Mouse (Mus musculus): ENCODE data around the gene Zbtb4. TPM values are rescaled to one million over a fixed set of nuclear protein-coding genes. Genes with fewer than 3 reads are reported as not detected.

Zbtb4 gene
- total RNA-seq, 2 experiments from 2014 or later: 122 to 127 TPM

GRCm38 (mm10) chr11:69818365-69818764, 52.7 kb downstream of the Zbtb4 start, which contains the start of gene Spem2:
TSS of gene Spem2 (minus strand) at chr11:69818465.
- intact Hi-C loops (cut with DNase I): no loop called here
- DNase-seq (ENCODE audit: low spot score in 2 of 2): no peak

DNA sequence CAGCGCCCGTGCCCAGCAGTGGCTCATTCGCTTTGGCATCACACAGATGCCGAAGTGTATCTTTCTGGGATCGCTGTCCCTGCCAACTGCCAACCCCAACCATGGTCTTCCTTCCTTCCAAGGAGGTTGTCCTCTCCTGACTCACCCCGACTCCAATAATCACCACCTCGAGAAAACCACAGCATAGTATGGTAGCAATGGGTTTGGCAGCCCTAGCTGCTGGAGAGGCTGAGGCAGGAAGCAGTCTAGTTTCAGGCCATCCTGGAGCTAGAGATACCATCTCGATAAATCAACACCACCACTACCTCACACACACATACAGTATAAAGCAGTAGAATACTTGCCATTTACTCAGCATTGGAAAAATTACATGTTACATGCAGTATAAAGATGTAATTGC, 53.2 kb downstream of the Zbtb4 start:
- no peak for DNase-seq (ENCODE audit: low spot score in 2 of 2)
- intact Hi-C loops (cut with DNase I): no loop called here

GRCm38 (mm10) chr11:69822080-69822479, 56.4 kb downstream of the Zbtb4 start, which contains the start of gene Spem1:
TSS of gene Spem1 (minus strand) at chr11:69822180.
- DNase-seq (ENCODE audit: low spot score in 2 of 2): no peak
- intact Hi-C loops (cut with DNase I): no loop called here

DNA sequence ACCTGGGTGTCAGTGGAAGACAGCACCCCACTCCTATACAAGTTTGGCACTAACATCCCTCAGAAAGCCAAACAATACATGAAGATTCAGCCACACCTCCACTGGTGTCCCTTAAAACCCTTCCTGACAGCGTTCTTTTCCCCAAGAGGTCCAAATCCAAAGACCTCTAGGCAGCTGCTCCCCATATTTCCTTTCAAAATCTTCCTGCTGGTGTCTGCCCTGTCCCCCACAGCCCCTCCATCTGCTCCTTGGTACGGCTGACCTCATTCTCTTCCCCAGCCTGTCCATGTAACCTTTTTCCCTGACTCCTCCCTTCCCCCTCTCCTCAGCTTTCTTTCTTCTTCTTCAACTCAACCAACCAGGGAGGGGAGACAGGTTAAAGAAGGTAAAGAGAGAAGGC, 57.7 kb downstream of the Zbtb4 start:
- no peak for DNase-seq (ENCODE audit: low spot score in 2 of 2)
- intact Hi-C loops (cut with DNase I): no loop called here

GRCm38 (mm10) chr11:69828832-69829231, 63.1 kb downstream of the Zbtb4 start:
- DNase-seq (ENCODE audit: low spot score in 2 of 2): no peak
- intact Hi-C loops (cut with DNase I): no loop called here

DNA sequence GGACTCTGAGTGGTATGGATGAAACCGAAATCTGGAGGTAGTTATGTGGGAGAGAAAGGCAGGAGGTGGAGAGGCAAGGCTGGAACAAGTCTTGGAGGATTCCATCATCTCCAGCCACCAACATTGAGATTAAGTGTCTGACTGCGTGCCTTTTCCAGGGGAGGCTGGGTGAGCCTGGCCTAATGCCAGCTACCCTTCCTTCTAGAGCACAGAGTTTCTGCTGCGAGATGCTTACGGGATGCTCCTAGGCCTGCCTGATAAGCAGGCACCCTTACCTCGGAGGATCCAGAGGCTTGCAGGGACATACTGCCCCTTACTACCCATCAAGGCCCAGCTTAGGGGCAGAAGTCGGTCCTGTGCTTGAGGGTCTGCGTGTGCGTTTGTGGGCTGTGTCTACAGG, 67.8 kb downstream of the Zbtb4 start:
- no peak for DNase-seq (ENCODE audit: low spot score in 2 of 2)
- intact Hi-C loops (cut with DNase I): no loop called here

Other genes with a start within 250 kb of the Zbtb4 start
- 1 to 10 TPM; 1.4 to 2.1 TPM for gene Dnah2, start 216.8 kb upstream of the Zbtb4 start, total RNA-seq (2021)
- 10 to 100 TPM; 56.1 to 57.3 TPM for gene Efnb3, start 205.7 kb upstream of the Zbtb4 start, total RNA-seq (2021)
- gene Wrap53, start 185.7 kb upstream of the Zbtb4 start, total RNA-seq (2021): 10 to 100 TPM; 10.2 to 10.8 TPM
- 10 to 100 TPM; 21.7 to 22.6 TPM for gene Trp53, start 185.6 kb upstream of the Zbtb4 start, total RNA-seq (2021)
- 100 to 1,000 TPM; 398 to 420 TPM for gene Atp1b2, start 160.0 kb upstream of the Zbtb4 start, total RNA-seq (2021)
- not detected for gene Shbg, start 148.0 kb upstream of the Zbtb4 start, total RNA-seq (2021)
- 10 to 100 TPM in 1 of 2 experiments, 1 to 10 TPM in 1; 9.5 to 11.2 TPM for gene Sat2, start 143.9 kb upstream of the Zbtb4 start, total RNA-seq (2021)
- 100 to 1,000 TPM; 117 to 149 TPM for gene Fxr2, start 132.9 kb upstream of the Zbtb4 start, total RNA-seq (2021)
- under 1 TPM in 1 of 2 experiments, not detected in 1; 0.39 TPM for gene Sox15, start 110.6 kb upstream of the Zbtb4 start, total RNA-seq (2021)
- 10 to 100 TPM; 59.8 to 62.3 TPM for gene Mpdu1, start 103.3 kb upstream of the Zbtb4 start, total RNA-seq (2021)
- gene Cd68, start 99.8 kb upstream of the Zbtb4 start, total RNA-seq (2021): 10 to 100 TPM; 14.9 to 15.1 TPM
- 100 to 1,000 TPM; 276 to 285 TPM for gene Eif4a1, start 93.5 kb upstream of the Zbtb4 start, total RNA-seq (2021)
- gene Senp3, start 83.8 kb upstream of the Zbtb4 start, total RNA-seq (2021): 100 to 1,000 TPM in 1 of 2 experiments, 10 to 100 TPM in 1; 84.3 to 114 TPM
- gene Tnfsf13, start 80.1 kb upstream of the Zbtb4 start, total RNA-seq (2021): 1 to 10 TPM; 2.3 to 2.6 TPM
- gene Tnfsf12, start 70.1 kb upstream of the Zbtb4 start, total RNA-seq (2021): 10 to 100 TPM in 1 of 2 experiments, 1 to 10 TPM in 1; 7.2 to 12.3 TPM
- 1 to 10 TPM; 1.7 to 3.0 TPM for gene Tnfsfm13, start 69.8 kb upstream of the Zbtb4 start, total RNA-seq (2021)
- 10 to 100 TPM; 53.5 to 59.7 TPM for gene Polr2a, start 7.3 kb upstream of the Zbtb4 start, total RNA-seq (2021)
- not detected for gene Slc35g3, start 3.9 kb upstream of the Zbtb4 start, total RNA-seq (2021)
- under 1 TPM; 0.66 to 0.81 TPM for gene Chrnb1, start 30.0 kb downstream of the Zbtb4 start, total RNA-seq (2021)
- 10 to 100 TPM; 14.1 to 18.7 TPM for gene Fgf11, start 35.9 kb downstream of the Zbtb4 start, total RNA-seq (2021)
- gene Tmem102, start 39.7 kb downstream of the Zbtb4 start, total RNA-seq (2021): not detected
- gene Gm39566, start 49.4 kb downstream of the Zbtb4 start, total RNA-seq (2021): not detected
- not detected for gene Spem2, start 52.6 kb downstream of the Zbtb4 start, total RNA-seq (2021)
- under 1 TPM; 0.52 TPM for gene Spem1, start 56.3 kb downstream of the Zbtb4 start, total RNA-seq (2021)
- gene Nlgn2, start 71.9 kb downstream of the Zbtb4 start, total RNA-seq (2021): 100 to 1,000 TPM; 239 to 241 TPM
- 100 to 1,000 TPM; 111 to 130 TPM for gene Tmem256, start 72.6 kb downstream of the Zbtb4 start, total RNA-seq (2021)
- gene Plscr3, start 80.5 kb downstream of the Zbtb4 start, total RNA-seq (2021): 10 to 100 TPM; 18.4 to 18.7 TPM
- not detected for gene Tnk1, start 92.8 kb downstream of the Zbtb4 start, total RNA-seq (2021)
- gene Tmem95, start 112.1 kb downstream of the Zbtb4 start, total RNA-seq (2021): not detected
- gene Kctd11, start 115.5 kb downstream of the Zbtb4 start, total RNA-seq (2021): 1 to 10 TPM in 1 of 2 experiments, under 1 TPM in 1; 0.93 to 1.3 TPM
- under 1 TPM in 1 of 2 experiments, not detected in 1; 0.27 TPM for gene Acap1, start 129.6 kb downstream of the Zbtb4 start, total RNA-seq (2021)
- gene 2810408A11Rik, start 135.1 kb downstream of the Zbtb4 start, total RNA-seq (2021): under 1 TPM in 1 of 2 experiments, not detected in 1; 0.64 TPM
- 100 to 1,000 TPM; 114 to 121 TPM for gene Neurl4, start 135.2 kb downstream of the Zbtb4 start, total RNA-seq (2021)
- gene Gps2, start 148.0 kb downstream of the Zbtb4 start, total RNA-seq (2021): 10 to 100 TPM; 25.9 to 32.4 TPM
- 100 to 1,000 TPM; 406 to 453 TPM for gene Eif5a, start 156.0 kb downstream of the Zbtb4 start, total RNA-seq (2021)
- gene Ybx2, start 169.9 kb downstream of the Zbtb4 start, total RNA-seq (2021): 10 to 100 TPM in 1 of 2 experiments, 1 to 10 TPM in 1; 4.6 to 14.7 TPM
- 1 to 10 TPM; 3.6 to 4.4 TPM for gene Slc2a4, start 182.3 kb downstream of the Zbtb4 start, total RNA-seq (2021)
- not detected for gene Cldn7, start 198.9 kb downstream of the Zbtb4 start, total RNA-seq (2021)
- 100 to 1,000 TPM; 112 to 128 TPM for gene Ctdnep1, start 215.2 kb downstream of the Zbtb4 start, total RNA-seq (2021)
- 10 to 100 TPM; 79.2 to 88.5 TPM for gene Elp5, start 216.6 kb downstream of the Zbtb4 start, total RNA-seq (2021)
- 100 to 1,000 TPM; 199 to 219 TPM for gene Gabarap, start 225.2 kb downstream of the Zbtb4 start, total RNA-seq (2021)
- 10 to 100 TPM; 41.3 to 46.1 TPM for gene Phf23, start 229.9 kb downstream of the Zbtb4 start, total RNA-seq (2021)
- 10 to 100 TPM; 25.4 to 36.0 TPM for gene Dvl2, start 234.7 kb downstream of the Zbtb4 start, total RNA-seq (2021)
- gene Acadvl, start 249.5 kb downstream of the Zbtb4 start, total RNA-seq (2021): 10 to 100 TPM; 54.3 to 58.5 TPM

All from left cerebral cortex, postnatal 36 days (tissue).